Mouse (Mus musculus): ENCODE data around the gene Cacybp.

Gene Cacybp

DNA sequence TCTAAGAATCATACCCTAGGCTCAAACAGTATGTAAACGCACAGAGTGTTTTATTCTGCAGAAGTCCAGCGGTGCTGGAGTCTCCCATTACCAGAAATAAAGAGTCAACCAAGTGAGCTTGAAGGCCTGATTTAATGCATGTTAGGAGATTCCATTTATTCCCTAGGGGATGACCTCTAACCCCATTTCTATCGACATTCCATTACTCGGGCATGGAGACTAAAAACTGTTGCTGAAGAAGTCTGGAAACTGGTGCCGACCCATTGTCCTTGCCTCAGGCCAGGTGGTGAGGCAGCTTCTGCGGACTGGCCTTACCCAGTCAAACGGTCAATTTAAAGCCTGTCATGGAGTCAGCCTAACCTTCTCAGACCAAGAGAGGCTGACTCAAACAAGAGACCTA is 1.5 kb upstream of the Cacybp start:
- no peak for DNase-seq (ENCODE audit: low spot score in 2 of 2)

DNA sequence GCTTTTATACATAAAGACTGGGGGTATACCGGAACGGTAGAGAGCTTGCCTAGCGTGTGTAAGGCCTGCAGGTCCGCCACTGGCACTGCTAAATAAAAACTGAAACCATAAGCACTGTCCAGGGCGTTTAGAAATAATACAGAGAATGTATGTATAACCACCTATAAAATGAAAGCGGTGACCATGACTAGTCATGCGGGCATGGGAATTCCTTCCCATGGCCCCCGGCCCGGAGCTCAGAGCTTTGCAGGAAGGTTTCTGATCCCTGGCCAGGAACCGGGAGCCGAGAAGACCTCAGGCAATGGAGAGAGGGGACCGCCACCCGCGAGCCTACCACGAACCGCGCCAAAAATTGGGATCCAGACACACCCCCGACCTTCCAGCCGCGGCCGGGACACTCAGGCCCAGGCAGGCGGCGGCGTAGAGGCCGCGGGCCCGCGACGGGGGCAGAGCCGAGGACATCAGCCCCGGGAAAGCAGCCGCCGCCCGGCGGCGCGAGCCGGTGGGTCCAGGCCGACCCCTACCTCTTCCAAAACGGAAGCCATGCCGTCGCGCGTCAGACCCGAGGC is 468 bp downstream of the Cacybp start:
- DNase-seq (ENCODE audit: low spot score in 2 of 2) = no peak

DNA sequence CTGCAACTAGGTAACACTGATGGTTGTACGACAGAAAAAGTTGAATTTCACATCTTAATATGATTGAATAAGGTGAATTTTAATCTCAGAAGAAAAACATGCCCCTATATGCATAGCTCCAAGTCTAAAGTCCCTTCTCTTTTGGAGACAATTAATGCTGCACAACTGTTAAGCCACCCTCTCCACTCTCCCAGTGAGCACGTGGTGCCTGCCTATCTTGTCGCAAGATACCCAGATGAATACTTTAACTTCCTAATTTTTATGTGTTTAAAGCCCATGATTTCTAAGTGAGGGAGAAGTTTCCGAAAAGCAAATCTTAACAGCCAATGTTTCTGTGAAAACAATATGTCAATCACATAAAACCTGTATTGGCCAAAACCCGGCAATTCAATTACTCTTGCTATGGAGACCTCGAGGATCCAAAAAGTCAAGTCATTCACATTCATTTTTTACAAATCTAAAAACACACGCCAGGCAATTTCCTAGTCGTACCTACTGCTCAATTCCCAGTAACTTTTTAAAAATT is 1.0 kb downstream of the Cacybp start:
- no peak for DNase-seq (ENCODE audit: low spot score in 2 of 2)

DNA sequence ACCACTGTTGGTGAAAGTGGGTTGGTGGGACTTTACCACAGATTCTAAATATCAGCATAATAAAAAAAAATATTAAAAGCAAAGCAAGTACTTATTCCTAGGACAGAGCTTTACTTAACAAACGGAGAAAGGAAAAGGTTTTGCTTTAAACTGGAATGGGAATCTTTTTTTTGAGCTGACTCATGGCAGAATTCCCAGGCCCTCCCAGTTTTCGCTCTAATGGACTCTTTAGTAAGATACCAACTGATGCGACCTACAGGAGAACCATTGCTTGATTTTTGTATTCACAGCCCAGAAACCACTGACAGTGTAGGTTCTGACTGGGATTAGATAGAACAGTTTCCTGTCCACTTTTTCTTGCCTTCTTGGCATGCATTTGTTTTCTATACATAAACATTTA is 2.1 kb downstream of the Cacybp start:
- DNase-seq (ENCODE audit: low spot score in 2 of 2) = no peak

DNA sequence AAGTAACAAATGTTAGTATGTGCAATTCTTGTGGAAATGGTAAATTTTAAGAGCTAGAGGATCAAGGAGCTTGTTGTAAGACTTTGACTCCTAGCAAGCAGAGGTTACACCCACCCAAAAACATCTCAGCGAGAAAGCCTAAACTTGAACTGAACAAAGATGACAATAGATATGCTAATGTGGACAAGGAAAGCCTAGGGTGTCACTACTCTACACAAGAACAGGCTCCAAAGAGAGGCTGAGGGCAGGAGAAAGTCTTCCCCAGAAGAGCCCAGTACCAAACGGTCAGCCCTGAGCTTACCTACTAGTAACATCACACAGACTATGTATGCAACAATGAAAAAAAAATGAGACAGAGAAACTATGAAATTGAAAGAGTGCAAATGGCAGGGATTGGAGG is 2.8 kb downstream of the Cacybp start:
- no peak for DNase-seq (ENCODE audit: low spot score in 2 of 2)

DNA sequence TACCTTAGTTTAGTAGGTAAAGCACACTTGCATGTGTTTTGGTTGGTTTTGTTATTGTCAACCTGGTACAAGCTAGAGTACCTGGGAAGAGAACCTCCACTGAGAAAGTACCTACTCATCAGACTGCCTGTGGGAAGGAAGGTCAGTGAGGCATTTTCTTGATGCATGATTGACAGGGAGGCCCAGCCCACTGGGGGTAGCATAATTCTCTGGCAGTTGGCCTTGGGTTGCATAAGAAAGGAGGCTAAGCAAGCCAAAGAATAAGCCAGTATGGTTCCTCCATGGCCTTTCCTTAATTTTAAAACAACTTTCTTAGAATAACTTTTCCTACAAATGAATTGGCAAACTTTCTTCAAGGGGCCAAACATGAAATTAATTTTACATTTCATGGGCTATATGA is 7.2 kb downstream of the Cacybp start:
- DNase-seq (ENCODE audit: low spot score in 2 of 2) = no peak

DNA sequence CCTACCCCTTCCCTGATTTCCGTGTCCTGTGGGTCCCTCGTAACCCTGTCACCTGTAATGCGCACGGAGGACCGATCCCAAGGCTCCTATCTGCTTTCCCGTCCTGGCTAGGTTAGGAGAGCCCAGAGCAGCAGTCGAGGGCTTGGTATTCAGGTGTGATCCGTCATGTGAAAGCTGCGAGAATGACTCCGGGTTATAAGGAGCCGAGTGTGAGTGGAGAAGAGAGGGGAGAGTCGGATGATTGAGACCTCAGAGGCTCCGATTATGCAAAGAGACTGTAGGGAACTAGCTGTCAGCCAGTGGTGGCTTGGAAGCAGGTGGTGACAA is 17.4 kb downstream of the Cacybp start:
- DNase-seq (ENCODE audit: low spot score in 2 of 2) = no peak

DNA sequence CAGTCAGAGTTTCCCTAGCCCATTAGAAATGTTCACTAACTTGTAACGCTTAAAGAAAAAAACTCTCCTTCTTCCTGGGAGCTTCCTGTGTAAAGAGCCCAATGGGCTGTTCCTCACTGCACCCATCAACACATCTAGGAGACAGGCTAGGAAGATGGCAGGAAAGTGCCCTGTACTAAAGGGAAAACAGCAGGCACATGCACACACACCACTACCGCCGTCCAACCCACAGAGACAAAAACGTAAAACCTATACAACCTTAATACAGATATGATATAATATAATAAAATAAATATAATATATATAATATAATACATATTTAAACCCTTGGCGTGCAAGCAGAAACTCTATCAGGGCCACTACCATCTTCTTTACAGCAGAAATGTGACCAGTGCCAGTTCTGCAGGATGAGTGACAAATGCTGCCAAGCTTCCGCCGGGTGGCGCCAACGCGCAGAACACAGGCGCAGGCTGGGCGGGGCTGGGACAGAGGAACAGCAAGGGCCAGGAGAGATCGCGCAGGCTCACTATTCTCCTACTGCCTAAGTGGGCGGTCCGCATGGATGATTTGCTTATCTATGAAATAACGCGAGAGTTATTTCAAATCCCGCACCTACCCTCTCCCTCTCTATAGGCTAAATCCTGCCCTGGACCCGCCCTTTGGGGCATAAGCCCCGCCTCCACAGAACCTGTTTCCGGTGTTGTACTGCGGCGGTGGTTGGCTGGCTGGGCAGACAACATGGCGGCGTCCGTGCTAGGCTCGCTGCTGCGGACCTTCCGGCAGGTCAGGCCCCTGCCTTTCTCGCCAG is 17.9 kb downstream of the Cacybp start, which contains the start of gene Mrps14:
Mrps14 (plus strand) TSS at position 687 of the 808 bp plus-strand sequence.
- peak; percentile 93 to 97 for DNase-seq (ENCODE audit: low spot score in 2 of 2)

DNA sequence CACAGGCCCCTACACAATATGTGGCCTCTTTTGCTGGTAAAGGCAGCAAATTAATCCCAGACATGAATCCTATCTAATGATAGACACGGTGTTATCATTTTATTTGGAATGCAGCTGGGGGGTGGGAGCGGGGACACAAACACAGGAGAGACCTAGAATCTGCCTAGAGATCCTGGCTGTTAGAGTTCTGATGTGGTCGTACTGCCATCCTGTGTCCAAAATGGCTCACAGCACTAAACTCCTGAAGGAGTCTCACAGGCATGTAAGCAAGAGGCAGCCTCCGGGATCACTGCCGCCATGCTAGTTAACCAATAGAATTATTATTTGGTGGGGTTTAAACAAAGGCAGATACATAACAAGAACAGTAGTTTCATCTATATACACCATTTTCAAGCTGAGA is 28.2 kb downstream of the Cacybp start:
- peak; percentile 25 to 44 for DNase-seq (ENCODE audit: low spot score in 2 of 2)

DNA sequence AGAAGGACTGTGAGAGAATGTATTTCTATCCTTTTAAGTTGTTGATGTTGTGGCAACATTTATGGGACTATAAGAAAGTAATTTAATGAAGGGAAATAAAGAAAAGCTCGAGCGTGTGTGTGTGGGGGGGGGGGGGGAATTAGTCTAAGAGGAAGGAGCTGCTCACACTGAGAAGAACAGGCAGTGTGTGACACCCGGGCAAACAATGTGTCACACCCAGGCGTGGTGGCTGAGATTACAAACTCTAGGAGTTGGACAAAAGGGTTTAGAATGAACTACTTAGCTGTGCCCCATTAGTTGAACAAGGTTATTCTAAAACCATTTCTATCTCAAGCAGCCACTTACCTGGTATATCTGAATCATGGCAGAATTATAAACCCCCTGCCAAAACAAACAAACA is 31.5 kb downstream of the Cacybp start:
- no peak for DNase-seq (ENCODE audit: low spot score in 2 of 2)

DNA sequence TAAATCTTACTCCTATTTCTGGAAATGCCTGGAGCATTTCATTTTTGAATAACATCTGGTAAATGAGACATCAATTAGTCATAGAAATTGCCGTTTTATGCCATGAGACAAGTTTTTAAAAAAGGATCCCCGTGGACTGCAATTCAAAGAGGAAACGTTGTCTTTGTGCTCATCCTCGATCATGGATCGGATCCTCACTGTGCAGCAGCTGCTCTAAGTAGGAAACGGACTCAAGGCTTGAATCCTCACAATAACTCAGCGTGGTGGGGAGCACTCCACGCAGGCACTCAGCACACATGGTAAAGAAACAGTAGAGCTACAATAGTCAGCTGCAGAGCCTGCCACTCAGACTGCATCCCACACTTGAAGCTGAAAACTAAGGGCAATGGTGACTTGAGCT is 35.8 kb downstream of the Cacybp start:
- DNase-seq (ENCODE audit: low spot score in 2 of 2) = no peak

DNA sequence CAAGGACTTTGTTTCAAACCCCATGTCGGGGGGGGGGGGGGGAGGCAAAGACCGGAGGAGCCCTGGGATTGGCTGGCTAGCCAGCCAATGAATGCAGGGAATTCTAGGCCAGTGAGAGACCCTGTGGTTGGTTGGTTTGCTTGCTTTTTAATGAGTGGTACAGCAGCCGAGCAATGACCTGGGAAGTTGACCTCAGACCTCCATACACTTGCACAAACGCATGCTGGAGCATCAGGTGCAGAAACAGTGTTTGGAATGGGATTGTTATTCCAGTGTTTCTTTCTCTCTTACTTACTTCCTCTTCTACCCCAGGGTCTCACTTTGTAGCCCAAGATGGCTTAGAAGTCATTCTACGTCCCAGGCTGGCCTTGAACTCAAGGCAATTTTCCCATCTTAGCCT is 46.1 kb downstream of the Cacybp start:
- DNase-seq (ENCODE audit: low spot score in 2 of 2) = no peak

DNA sequence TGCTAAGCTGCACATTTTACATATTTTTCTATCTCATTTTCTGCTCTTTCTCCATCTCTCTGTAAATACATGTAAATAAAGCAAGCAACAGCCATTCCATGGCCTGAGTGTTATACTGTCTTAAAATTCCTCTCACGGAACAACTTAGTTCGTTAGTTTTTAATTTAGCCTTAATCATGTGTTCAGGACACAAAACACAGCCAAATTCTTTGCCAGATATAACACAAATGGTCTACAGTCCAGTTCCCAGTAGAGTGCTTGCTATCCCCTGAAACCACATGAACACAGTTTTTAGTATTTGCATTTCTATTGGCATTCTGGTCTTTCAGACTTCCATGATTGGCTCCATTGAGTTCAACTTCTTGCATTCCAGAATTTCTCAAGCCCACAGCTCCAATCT is 54.5 kb downstream of the Cacybp start:
- no peak for DNase-seq (ENCODE audit: low spot score in 2 of 2)

DNA sequence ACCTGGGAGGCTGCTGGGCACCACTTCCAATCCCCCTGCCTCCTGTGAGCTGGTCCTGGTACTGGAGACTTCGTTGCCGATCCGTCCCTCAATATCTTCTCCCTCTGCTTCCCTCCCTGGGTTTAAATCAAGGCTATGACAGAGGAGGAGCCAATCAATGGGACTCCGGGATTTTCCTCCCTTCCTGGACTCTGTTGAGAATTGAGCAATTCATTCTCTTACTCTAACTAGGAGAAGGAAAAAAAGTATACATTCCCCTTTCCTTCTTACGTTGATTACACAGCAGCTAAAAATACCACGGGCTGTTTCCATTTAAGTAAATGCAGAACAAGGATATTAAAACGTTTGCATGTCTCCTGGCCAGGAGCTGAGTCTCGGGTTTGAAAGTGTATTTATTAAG is 59.2 kb downstream of the Cacybp start, which contains the start of gene Tnn:
Tnn (minus strand) TSS at position 101 of the 400 bp plus-strand sequence.
- no peak for DNase-seq (ENCODE audit: low spot score in 2 of 2)

Data from frontal cortex, postnatal 14 days (tissue).